ENCODE assay signal across 24 mouse cellular contexts in genomic region chr6:119337287-119337686, GRCm38 (mm10). TPM values are rescaled to one million over a fixed set of nuclear protein-coding genes. Genes with fewer than 3 reads are reported as not detected.
DNase-seq lines count a peak whose midpoint lies in the region; ATAC-seq lines count a peak whose summit lies in the region.
"Had no signal": no experiment of that assay in that cellular context is flagged by ENCODE, and none has a peak within 500 bp of the region (broad histone marks: within the 10 kb centered on the region; RNA-seq: fewer than 3 reads in every experiment).

No protein-coding gene starts in this region.

- peak overlapping the region; percentile 8 for H3K4me3 ChIP-seq in megakaryocyte, embryonic 14.5 days (replicated peaks)
- H3K4me3 ChIP-seq: embryonic facial prominence, embryonic 10.5 days; embryonic facial prominence, embryonic 12.5 days; forebrain, embryonic 13.5 days; forebrain, embryonic 15.5 days had no signal

- peaks cover 30% of the 10 kb centered on the region for H3K27me3 ChIP-seq in megakaryocyte, embryonic 14.5 days (replicated peaks)
- H3K27me3 ChIP-seq: forebrain, embryonic 15.5 days; Patski had no signal

- no peaks in the 10 kb centered on the region for H3K9me3 ChIP-seq in megakaryocyte, embryonic 14.5 days
- H3K9me3 ChIP-seq: embryonic facial prominence, embryonic 10.5 days; embryonic facial prominence, embryonic 12.5 days; forebrain, embryonic 13.5 days; forebrain, embryonic 15.5 days; G1E had no signal

- peak; percentile 17 for DNase-seq in CD4-positive, CD25-positive, alpha-beta regulatory T cell, adult 2 months (ENCODE audit: low read depth, low spot score)
- no peak for DNase-seq in frontal cortex, postnatal 14 days (ENCODE audit: low spot score in 2 of 2)
- peak; percentile 19 for DNase-seq in naive thymus-derived CD4-positive, alpha-beta T cell, adult 2 months (ENCODE audit: low read depth)
- DNase-seq: adrenal gland, adult 8-10 months; adrenal gland, postnatal 14 days; adrenal gland, postnatal 36 days; B cell, adult 2 months; cerebellum, adult 11-12 months; cerebellum, adult 2 months; cerebellum, adult 9-10 months; cerebellum, postnatal 25 days; forebrain, postnatal 0 days had no signal

- H3K4me1 ChIP-seq in megakaryocyte, embryonic 14.5 days: peaks cover 62% of the 10 kb centered on the region
- H3K4me1 ChIP-seq: embryonic facial prominence, embryonic 12.5 days; forebrain, embryonic 15.5 days had no signal

- H3K36me3 ChIP-seq in megakaryocyte, embryonic 14.5 days (replicated peaks; ENCODE audit: low read length): no peaks in the 10 kb centered on the region
- H3K36me3 ChIP-seq: embryonic facial prominence, embryonic 10.5 days; embryonic facial prominence, embryonic 12.5 days; forebrain, embryonic 15.5 days; G1E had no signal

- no peak for ATAC-seq in CD4-positive, CD25-positive, alpha-beta regulatory T cell, adult 4 months
- 0 out of 2 replicates have a peak, but pooled peaks have one; percentile 2 for ATAC-seq in frontal cortex, adult (ENCODE audit: low TSS enrichment)
- ATAC-seq in megakaryocyte, adult 5-6 weeks (ENCODE audit: poor library complexity, severe bottlenecking): no peak
- ATAC-seq: activated CD4-positive, CD25-positive, alpha-beta regulatory T cell, adult 4 months; forebrain, embryonic 13.5 days; forebrain, embryonic 15.5 days; forebrain, postnatal 0 days; Patski had no signal

RNA-seq across cellular contexts. Expression of gene Lrtm2, which starts 6.7 kb away (rescaled TPM):
- polyA plus RNA-seq in CD4-positive, CD25-positive, alpha-beta regulatory T cell, adult 4 months (2017; shearing (Covaris generic)): under 1 TPM in 1 of 2 experiments, not detected in 1; 0.66 TPM
- not detected in 2 replicates for polyA plus RNA-seq in megakaryocyte, embryonic 14.5 days (2012; ENCODE audit: insufficient read depth, low replicate concordance)
- total RNA-seq in megakaryocyte, adult 5-6 weeks (2015): 0.23 TPM in 1 of 2 replicates, not detected in the other
- total RNA-seq in megakaryocyte, adult 5-6 weeks (2017): not detected in 2 replicates
- total RNA-seq: adrenal gland, postnatal 14 days; CH12.LX had no signal
- polyA plus RNA-seq: activated CD4-positive, CD25-positive, alpha-beta regulatory T cell, adult 4 months; G1E had no signal

Comparison
In these comparisons a context has a peak if more than half of its experiments do, and no peak if none do; other contexts are left out.
1. DNase-seq: peak in CD4-positive, CD25-positive, alpha-beta regulatory T cell, adult 2 months (single experiment) and naive thymus-derived CD4-positive, alpha-beta T cell, adult 2 months (single experiment); none in frontal cortex, postnatal 14 days (0 of 2).